Mouse (Mus musculus) ES-Bruce4 (cell line): ENCODE data around the gene Akt1s1.

Source experiments
- CTCF ChIP-seq: IDR thresholded peaks from one replicate; pipeline ENCODE4 v1.8.1; 2011; ENCODE audit warnings: low read depth, low read length
- EP300 ChIP-seq: IDR thresholded peaks from 2 replicates; pipeline ENCODE4 v1.6.1; 2011; ENCODE audit warnings: low read depth, low read length; ENCODE audit not compliant: insufficient read depth

DNA sequence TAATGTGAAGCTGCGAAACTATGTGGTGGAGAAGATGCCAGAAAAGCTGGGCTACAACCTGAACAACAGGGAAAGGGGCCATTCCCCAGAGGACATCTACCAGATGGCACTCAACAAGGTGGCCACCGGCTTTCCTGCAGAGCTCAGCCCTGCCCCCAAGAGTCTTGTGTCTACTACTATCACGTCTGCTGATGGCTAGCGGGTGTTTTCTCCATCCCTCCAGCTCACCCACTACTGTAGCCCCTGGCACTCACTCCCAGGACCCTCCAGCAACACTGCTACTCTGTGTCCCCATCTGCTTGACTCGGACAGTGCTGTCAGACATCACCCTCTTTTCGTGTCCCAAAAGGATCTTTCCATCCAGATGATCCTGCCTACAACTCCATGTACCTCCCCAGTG, 10.7 kb upstream of the Akt1s1 start:
- TF ChIP-seq EP300 (no peak), CTCF (no peak)
